Mouse (Mus musculus) kidney, postnatal 0 days (tissue): ENCODE data around the gene Nlrp1b. TPM values are rescaled to one million over a fixed set of nuclear protein-coding genes. Genes with fewer than 3 reads are reported as not detected.

ENCODE experiments used
- ATAC-seq: fragments of 200-750 bp; cut with Nextera tagmentation; replicated peaks from 2 replicates; pipeline ENCODE4 v1.8.0; 2017; ENCODE audit warnings: low read depth, moderate number of reproducible peaks, moderate TSS enrichment, moderate library complexity; ENCODE audit not compliant: low FRiP score
- DNase-seq: peaks from one replicate; pipeline ENCODE4 v3.0.0-alpha.2; 2016; ENCODE audit warnings: low spot score
- H3K27ac ChIP-seq: fragments of 300-500 bp; sonication (generic); 2 replicates; pipeline ENCODE4 v1.5.1; 2014; ENCODE audit warnings: mild to moderate bottlenecking
- H3K27me3 ChIP-seq: fragments of 300-500 bp; sonication (generic); 2 replicates; pipeline ENCODE4 v1.6.1; 2014; ENCODE audit warnings: low read length, mixed read lengths; ENCODE audit not compliant: insufficient read depth
- H3K36me3 ChIP-seq: fragments of 300-500 bp; sonication (generic); 2 replicates; pipeline ENCODE4 v1.6.1; 2014; ENCODE audit warnings: low read length, mixed read lengths; ENCODE audit not compliant: insufficient read depth
- H3K4me1 ChIP-seq: fragments of 300-500 bp; sonication (generic); replicated peaks from 2 replicates; pipeline ENCODE4 v1.6.1; 2014; ENCODE audit warnings: antibody characterized with exemption, low read length, mixed read lengths; ENCODE audit not compliant: insufficient read depth
- H3K4me2 ChIP-seq: fragments of 300-500 bp; sonication (generic); 2 replicates; pipeline ENCODE4 v1.6.1; 2014; ENCODE audit warnings: mild to moderate bottlenecking, low read length, moderate library complexity, mixed read lengths
- H3K4me3 ChIP-seq: fragments of 300-500 bp; sonication (generic); replicated peaks from 2 replicates; pipeline ENCODE4 v1.5.1; 2014; ENCODE audit warnings: low read depth, low read length
- H3K9ac ChIP-seq: fragments of 300-500 bp; sonication (generic); 2 replicates; pipeline ENCODE4 v1.6.1; 2014; ENCODE audit warnings: low read depth, low read length
- H3K9me3 ChIP-seq: fragments of 300-500 bp; sonication (generic); replicated peaks from 2 replicates; pipeline ENCODE4 v1.6.1; 2016; ENCODE audit warnings: low read length, inconsistent platforms, mixed read lengths
- CTCF ChIP-seq: IDR thresholded peaks from 2 replicates; pipeline ENCODE4 v1.5.1; 2016; ENCODE audit warnings: antibody characterized with exemption, low read depth, mild to moderate bottlenecking, moderate library complexity
- WGBS: fragments of 180-500 bp; shearing (Covaris S2); extraction: QIAGEN DNeasy Blood & Tissue Kit; methylation state at CpG from one replicate; pipeline ENCODE4 v1.1.7; 2014; 5-methylcytosine and 5-hydroxymethylcytosine counted together
- polyA plus RNA-seq: library from polyadenylated mRNA; unstranded; fragments of >200 nt; fragmentation: Nextera tagmentation; extraction: Ambion mirVana; gene quantifications from 2 replicates; pipeline ENCODE4 v1.2.1, GENCODE M21; 2015

The Nlrp1b gene
- polyA plus RNA-seq, 1 experiment from 2014 or later = not detected

GRCm38 (mm10) chr11:71169633-71170032, 60.9 kb downstream of the Nlrp1b start:
- Histone ChIP-seq H3K9ac (no peak overlapping the region), H3K27me3 (no peaks in the 10 kb centered on the region), H3K9me3 (no peaks in the 10 kb centered on the region), H3K4me3 (no peak overlapping the region), H3K27ac (no peak overlapping the region), H3K4me2 (no peak overlapping the region), H3K4me1 (no peaks in the 10 kb centered on the region), H3K36me3 (no peaks in the 10 kb centered on the region)
- DNase-seq (no peak), ATAC-seq (no peak)
- TF ChIP-seq CTCF = peak; percentile 32; the same call in 1 of the 2 replicates
- WGBS = 85% methylated on average over 1 of the region's 1 CpGs

- Histone ChIP-seq H3K27me3 (no peaks in the 10 kb centered on the region), H3K27ac (no peak overlapping the region), H3K9ac (no peak overlapping the region), H3K4me1 (no peaks in the 10 kb centered on the region), H3K9me3 (no peaks in the 10 kb centered on the region), H3K4me2 (no peak overlapping the region), H3K4me3 (no peak overlapping the region), H3K36me3 (no peaks in the 10 kb centered on the region)
- 57% methylated on average over 1 of the region's 1 CpGs for WGBS
- DNase-seq = no peak
- no peak for ATAC-seq
- TF ChIP-seq CTCF = no peak
These were observed 66.4 kb downstream of the Nlrp1b start for GRCm38 (mm10) chr11:71164139-71164538.

GRCm38 (mm10) chr11:71159439-71160136, 70.9 kb downstream of the Nlrp1b start:
- no peak for TF ChIP-seq CTCF
- no peak overlapping the region for H3K27ac ChIP-seq
- no peaks in the 10 kb centered on the region for H3K27me3 ChIP-seq
- no peaks in the 10 kb centered on the region for H3K4me1 ChIP-seq
- no peak overlapping the region for H3K9ac ChIP-seq
- WGBS = 69% methylated on average over 3 of the region's 3 CpGs
- no peak for ATAC-seq
- no peak overlapping the region for H3K4me3 ChIP-seq
- no peak overlapping the region for H3K4me2 ChIP-seq
- no peaks in the 10 kb centered on the region for H3K9me3 ChIP-seq
- no peaks in the 10 kb centered on the region for H3K36me3 ChIP-seq
- DNase-seq = no peak

GRCm38 (mm10) chr11:71155272-71155671, 75.3 kb downstream of the Nlrp1b start:
- Histone ChIP-seq H3K4me1 (no peaks in the 10 kb centered on the region), H3K9me3 (no peaks in the 10 kb centered on the region), H3K27ac (no peak overlapping the region), H3K27me3 (no peaks in the 10 kb centered on the region), H3K4me3 (no peak overlapping the region), H3K9ac (no peak overlapping the region), H3K36me3 (no peaks in the 10 kb centered on the region), H3K4me2 (no peak overlapping the region)
- ATAC-seq (no peak), DNase-seq (no peak)
- TF ChIP-seq CTCF = no peak
- WGBS = 88% methylated on average over 1 of the region's 1 CpGs

- no peak within 1 kb of the TSS for H3K4me2 ChIP-seq
- no peaks in the 10 kb centered on the region for H3K9me3 ChIP-seq
- H3K27me3 ChIP-seq = no peaks in the 10 kb centered on the region
- no peak within 1 kb of the TSS for H3K4me3 ChIP-seq
- H3K36me3 ChIP-seq = no peaks in the 10 kb centered on the region
- TF ChIP-seq CTCF = no peak
- no peak within 1 kb of the TSS for H3K9ac ChIP-seq
- 70% methylated on average over 3 of the region's 3 CpGs for WGBS
- H3K4me1 ChIP-seq = no peaks in the 10 kb centered on the region
- H3K27ac ChIP-seq = no peak within 1 kb of the TSS
- DNase-seq (peak; percentile 12), ATAC-seq (no peak)
These were observed 85.9 kb downstream of the Nlrp1b start, which contains the start of gene Nlrp1a for GRCm38 (mm10) chr11:71144661-71145060. TSS of gene Nlrp1a (minus strand) at chr11:71144704.

GRCm38 (mm10) chr11:71142031-71142430, 88.5 kb downstream of the Nlrp1b start:
- H3K36me3 ChIP-seq = no peaks in the 10 kb centered on the region
- TF ChIP-seq CTCF = no peak
- H3K27ac ChIP-seq = no peak overlapping the region
- ATAC-seq = no peak
- no peak overlapping the region for H3K4me3 ChIP-seq
- no peak overlapping the region for H3K4me2 ChIP-seq
- H3K27me3 ChIP-seq = no peaks in the 10 kb centered on the region
- H3K4me1 ChIP-seq = no peaks in the 10 kb centered on the region
- WGBS = 84% methylated on average over 1 of the region's 1 CpGs
- no peaks in the 10 kb centered on the region for H3K9me3 ChIP-seq
- no peak for DNase-seq
- H3K9ac ChIP-seq = no peak overlapping the region

- H3K4me2 ChIP-seq = no peak overlapping the region
- H3K27ac ChIP-seq = no peak overlapping the region
- ATAC-seq = no peak
- no peaks in the 10 kb centered on the region for H3K4me1 ChIP-seq
- no peak for DNase-seq
- H3K36me3 ChIP-seq = no peaks in the 10 kb centered on the region
- no peak overlapping the region for H3K4me3 ChIP-seq
- H3K27me3 ChIP-seq = no peaks in the 10 kb centered on the region
- TF ChIP-seq CTCF = no peak
- H3K9me3 ChIP-seq = no peaks in the 10 kb centered on the region
- 78% methylated on average over 2 of the region's 2 CpGs for WGBS
- H3K9ac ChIP-seq = no peak overlapping the region
These were observed 123.4 kb downstream of the Nlrp1b start for GRCm38 (mm10) chr11:71107128-71107527.
